Mouse (Mus musculus): ENCODE results near the gene Pla2r1. TPM values are rescaled to one million over a fixed set of nuclear protein-coding genes. Genes with fewer than 3 reads are reported as not detected.

Gene Pla2r1
- polyA plus RNA-seq, 1 experiment from 2014 or later: 1.7 TPM

DNA sequence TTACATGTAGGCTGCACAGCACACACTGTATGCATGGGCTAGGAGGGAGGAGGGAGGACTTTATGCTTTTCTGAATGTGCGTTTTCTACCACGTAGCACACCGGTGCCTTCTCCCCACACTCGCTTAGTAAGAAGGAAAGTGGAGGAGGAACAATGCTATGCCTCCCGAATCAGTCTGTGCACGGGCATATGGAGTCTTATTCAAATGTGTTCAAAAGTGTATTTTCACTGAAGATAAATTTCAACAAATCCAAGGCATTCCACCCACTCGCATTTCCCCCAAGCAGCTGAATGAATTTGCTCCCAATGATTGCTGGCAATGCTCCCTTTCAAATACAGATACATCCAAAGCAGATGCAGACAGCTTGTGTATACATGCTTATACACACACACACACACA lies 73.2 kb downstream of the Pla2r1 start:
- Histone ChIP-seq H3K4me1 (no peaks in the 10 kb centered on the region), H3K36me3 (no peaks in the 10 kb centered on the region), H3K27me3 (replicated peaks) (no peaks in the 10 kb centered on the region), H3K27ac (no peak overlapping the region), H3K9ac (no peak overlapping the region), H3K9me3 (no peaks in the 10 kb centered on the region), H3K4me3 (replicated peaks) (no peak overlapping the region), H3K4me2 (no peak overlapping the region)
- WGBS: 84% methylated on average over 7 of the region's 7 CpGs
- no peak for ATAC-seq (ENCODE audit: insufficient read depth, low FRiP score, low read depth)

DNA sequence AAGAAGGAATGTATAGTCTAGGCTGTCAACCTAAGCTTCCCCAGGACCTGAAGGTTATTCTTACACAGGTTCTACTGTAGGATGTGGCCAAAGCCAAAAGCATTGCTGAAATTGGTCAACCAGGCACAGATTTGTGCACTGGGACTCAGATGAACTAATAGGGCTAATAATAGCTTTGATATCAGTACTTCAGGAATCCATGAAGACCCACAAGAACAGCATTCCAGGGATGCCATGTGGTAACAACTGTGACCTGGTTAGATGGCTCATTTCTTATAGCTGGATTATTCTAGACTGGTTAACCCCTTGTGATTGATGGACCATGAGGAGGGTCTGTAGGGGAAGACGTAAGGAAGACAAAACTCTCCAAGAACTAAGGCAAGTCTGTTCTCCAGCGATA lies 74.3 kb downstream of the Pla2r1 start:
- ATAC-seq (ENCODE audit: insufficient read depth, low FRiP score, low read depth): no peak
- Histone ChIP-seq H3K36me3 (no peaks in the 10 kb centered on the region), H3K9ac (no peak overlapping the region), H3K4me2 (no peak overlapping the region), H3K9me3 (no peaks in the 10 kb centered on the region), H3K4me3 (replicated peaks) (no peak overlapping the region), H3K4me1 (no peaks in the 10 kb centered on the region), H3K27ac (no peak overlapping the region), H3K27me3 (replicated peaks) (no peaks in the 10 kb centered on the region)
- WGBS: 83% methylated on average over 2 of the region's 2 CpGs

DNA sequence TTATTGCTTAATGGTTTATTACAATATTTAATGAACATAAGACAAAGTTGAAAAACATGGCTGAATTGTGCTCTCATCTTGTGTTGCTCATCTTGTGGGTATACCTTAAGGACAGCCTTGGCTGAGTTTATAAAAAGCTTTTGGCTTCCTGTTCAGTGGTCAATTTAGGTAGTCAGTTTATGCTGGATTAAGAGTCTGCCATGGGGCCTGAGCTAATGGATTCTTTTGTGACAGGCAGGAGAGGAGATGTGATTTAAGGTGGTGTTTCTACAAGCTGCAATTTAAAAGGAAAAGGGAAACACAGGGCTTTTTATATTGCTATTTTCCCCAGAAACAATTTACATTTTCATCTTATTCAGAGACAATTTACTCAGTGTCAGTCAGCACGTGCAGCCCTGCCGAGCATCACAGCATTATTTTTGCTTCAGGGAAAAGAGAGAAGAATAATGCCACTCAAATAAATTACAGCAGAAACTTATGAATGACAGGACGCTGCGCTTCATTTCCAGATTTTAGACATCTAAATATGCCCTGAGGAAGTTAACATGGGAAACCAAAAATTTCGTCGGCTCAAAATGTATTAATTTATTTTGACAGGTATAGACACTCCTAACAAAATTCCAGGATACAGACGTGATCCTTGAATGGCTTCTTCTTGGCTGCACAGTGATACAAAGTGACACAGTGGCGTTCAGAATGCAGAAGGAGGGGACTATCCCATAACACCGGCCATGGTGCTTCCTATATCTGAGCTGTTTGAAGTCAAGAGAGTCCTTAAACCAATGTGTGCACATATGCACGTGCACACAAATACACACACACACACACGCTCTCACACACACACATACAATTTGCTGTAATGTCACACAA lies 84.0 kb downstream of the Pla2r1 start:
- ATAC-seq (ENCODE audit: insufficient read depth, low FRiP score, low read depth): no peak
- 61% methylated on average over 11 of the region's 11 CpGs for WGBS

DNA sequence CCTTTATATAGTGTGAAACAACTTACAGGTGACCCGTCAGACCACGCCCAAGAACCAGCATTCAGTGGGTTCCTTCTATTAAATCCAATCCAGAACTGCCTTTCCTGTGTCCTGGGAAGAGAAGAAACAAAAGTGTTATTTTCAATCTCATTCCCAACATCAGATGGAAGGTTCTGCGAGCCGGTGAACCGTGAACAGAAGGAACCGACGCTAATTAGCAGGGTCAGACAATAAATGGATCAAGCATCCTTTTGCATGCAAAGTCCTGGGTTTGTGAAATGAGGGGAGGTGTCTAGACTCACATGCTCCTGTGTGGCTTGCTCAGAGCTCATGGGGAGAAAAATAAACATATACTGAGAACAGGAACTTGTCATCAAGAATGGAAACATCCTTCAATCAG lies 100.7 kb downstream of the Pla2r1 start:
- 91% methylated on average over 7 of the region's 7 CpGs for WGBS
- ATAC-seq (ENCODE audit: insufficient read depth, low FRiP score, low read depth): no peak
- Histone ChIP-seq H3K9me3 (no peaks in the 10 kb centered on the region), H3K27me3 (replicated peaks) (no peaks in the 10 kb centered on the region), H3K4me1 (no peaks in the 10 kb centered on the region), H3K9ac (no peak overlapping the region), H3K36me3 (no peaks in the 10 kb centered on the region), H3K4me2 (no peak overlapping the region), H3K4me3 (replicated peaks) (no peak overlapping the region), H3K27ac (no peak overlapping the region)

More for the DNA sequence above, 84.0 kb downstream of the Pla2r1 start:
- no peak overlapping the region for H3K9ac ChIP-seq
- H3K36me3 ChIP-seq: no peaks in the 10 kb centered on the region
- no peak overlapping the region for H3K27ac ChIP-seq
- no peaks in the 10 kb centered on the region for H3K9me3 ChIP-seq
- no peaks in the 10 kb centered on the region for H3K4me1 ChIP-seq
- H3K27me3 ChIP-seq (replicated peaks): no peaks in the 10 kb centered on the region
- no peak overlapping the region for H3K4me3 ChIP-seq (replicated peaks)
- H3K4me2 ChIP-seq: no peak overlapping the region

DNA sequence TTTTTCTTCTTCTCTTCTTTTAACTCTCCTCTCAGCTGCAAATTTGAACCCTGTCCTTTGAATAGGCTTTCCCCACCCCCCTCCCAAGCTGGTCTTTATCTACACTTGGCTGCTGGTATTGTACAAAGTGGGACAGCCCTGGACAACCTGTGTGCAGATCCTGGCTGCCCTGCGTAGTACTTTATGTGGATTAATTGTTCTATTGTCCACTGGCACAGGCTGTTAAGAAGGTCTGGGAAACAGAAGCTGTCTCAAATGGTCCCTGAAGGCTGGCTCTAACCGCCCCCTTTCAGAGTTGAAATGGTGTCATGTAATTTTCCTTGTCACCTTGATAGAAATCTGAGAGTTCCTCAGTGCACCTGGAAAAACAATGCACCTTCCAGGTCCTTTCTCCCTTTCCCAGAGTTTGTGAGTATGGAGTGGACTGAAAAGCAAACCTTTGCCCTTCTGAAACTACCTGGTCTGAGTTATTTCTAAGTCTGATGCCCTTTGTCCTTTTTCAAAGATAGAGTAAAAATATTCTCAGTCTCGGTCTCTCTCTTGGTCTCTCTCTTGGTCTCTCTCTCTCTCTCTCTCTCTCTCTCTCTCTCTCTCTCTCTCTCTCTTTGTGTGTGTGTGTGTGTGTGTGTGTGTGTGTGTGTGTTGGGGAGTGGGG lies 101.9 kb downstream of the Pla2r1 start:
- Histone ChIP-seq H3K4me3 (replicated peaks) (no peak overlapping the region), H3K9me3 (no peaks in the 10 kb centered on the region), H3K4me2 (no peak overlapping the region), H3K9ac (no peak overlapping the region), H3K27me3 (replicated peaks) (no peaks in the 10 kb centered on the region), H3K27ac (no peak overlapping the region), H3K36me3 (no peaks in the 10 kb centered on the region), H3K4me1 (no peaks in the 10 kb centered on the region)
- WGBS: 69% methylated on average over 3 of the region's 3 CpGs
- ATAC-seq (ENCODE audit: insufficient read depth, low FRiP score, low read depth): no peak

DNA sequence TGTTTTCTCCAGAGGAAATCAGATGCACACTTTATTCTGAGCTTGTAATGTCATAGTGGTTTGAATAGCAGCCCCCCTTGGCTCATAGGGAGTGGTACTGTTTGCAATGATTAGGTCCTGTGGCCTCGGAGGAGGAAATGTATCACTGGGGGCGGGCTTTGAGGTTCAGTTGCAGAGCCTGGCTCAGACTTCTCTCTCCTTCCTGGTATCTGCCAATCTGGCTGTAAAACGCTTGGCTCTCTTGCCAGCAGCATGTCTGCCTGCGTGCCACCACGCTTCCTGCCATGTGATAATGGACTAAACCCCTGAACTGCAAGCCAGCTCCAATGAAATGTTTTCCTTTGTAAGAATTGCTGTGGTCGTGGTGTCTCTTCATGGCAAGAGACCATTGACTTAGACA lies 103.4 kb downstream of the Pla2r1 start:
- no peaks in the 10 kb centered on the region for H3K27me3 ChIP-seq (replicated peaks)
- no peaks in the 10 kb centered on the region for H3K36me3 ChIP-seq
- no peaks in the 10 kb centered on the region for H3K9me3 ChIP-seq
- H3K4me2 ChIP-seq: no peak overlapping the region
- H3K4me3 ChIP-seq (replicated peaks): no peak overlapping the region
- no peak overlapping the region for H3K9ac ChIP-seq
- no peaks in the 10 kb centered on the region for H3K4me1 ChIP-seq
- 63% methylated on average over 6 of the region's 6 CpGs for WGBS
- no peak overlapping the region for H3K27ac ChIP-seq
- no peak for ATAC-seq (ENCODE audit: insufficient read depth, low FRiP score, low read depth)

DNA sequence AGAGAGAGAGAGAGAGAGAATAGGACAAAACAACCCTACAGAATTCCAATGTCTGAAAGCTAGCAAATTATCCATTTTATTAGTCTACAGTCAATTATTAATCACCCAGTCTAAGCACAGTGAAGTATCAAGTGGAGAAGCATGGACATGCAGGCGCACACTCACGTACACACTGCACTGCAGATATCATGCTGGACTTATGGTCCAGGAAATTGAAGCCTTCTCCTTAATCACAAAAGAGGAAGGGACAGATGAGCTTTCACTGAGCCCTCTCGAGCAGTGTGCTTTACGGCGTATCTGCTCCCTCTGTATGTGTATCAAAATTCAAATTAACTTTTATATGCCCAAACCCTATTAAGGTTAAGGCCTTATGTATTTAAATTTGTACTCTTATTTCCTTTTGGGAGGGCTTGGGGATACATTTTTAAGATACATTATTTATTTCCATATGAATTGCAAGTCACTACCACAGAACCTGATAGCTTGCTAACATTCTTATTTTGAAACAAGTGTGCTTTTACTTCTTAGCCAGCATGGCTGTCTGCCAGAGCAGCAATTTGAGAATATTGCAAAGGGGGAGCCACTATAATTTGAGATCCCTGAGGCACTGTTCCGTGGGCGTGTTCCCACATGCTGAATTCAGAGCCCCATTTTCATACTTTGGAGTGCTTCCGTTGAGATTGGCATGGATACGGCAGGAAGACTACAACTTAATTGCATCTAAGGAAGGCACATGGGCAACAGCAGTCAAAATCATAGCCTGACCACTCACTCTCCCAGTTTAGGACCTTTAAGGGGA lies 108.2 kb downstream of the Pla2r1 start:
- 67% methylated on average over 9 of the region's 9 CpGs for WGBS

DNA sequence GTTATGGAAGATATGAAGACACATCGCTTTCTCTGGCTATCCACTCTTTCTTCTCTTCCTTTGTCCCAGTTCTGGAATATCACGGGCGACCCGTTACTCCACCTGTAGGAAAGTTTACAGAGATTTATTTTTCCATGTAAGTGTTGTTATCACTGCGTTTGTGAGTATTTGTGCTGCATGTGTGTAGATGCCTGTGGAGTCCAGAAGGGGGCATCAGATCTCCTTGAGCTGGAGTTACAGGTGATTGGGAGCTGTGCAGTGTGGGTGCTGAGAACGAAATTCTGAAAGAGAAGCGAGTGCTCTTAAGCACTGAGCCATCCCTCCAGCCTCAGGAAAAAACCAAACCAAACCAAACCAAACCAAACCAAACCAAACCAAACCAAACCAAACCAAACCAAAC lies 109.8 kb downstream of the Pla2r1 start:
- Histone ChIP-seq H3K9ac (no peak overlapping the region), H3K4me1 (no peaks in the 10 kb centered on the region), H3K4me2 (no peak overlapping the region), H3K4me3 (replicated peaks) (no peak overlapping the region), H3K9me3 (no peaks in the 10 kb centered on the region), H3K27me3 (replicated peaks) (no peaks in the 10 kb centered on the region), H3K27ac (no peak overlapping the region), H3K36me3 (no peaks in the 10 kb centered on the region)
- 93% methylated on average over 7 of the region's 7 CpGs for WGBS
- no peak for ATAC-seq (ENCODE audit: insufficient read depth, low FRiP score, low read depth)

More for the DNA sequence above, 108.2 kb downstream of the Pla2r1 start:
- Histone ChIP-seq H3K27ac (no peak overlapping the region), H3K4me2 (no peak overlapping the region), H3K9me3 (no peaks in the 10 kb centered on the region), H3K4me3 (replicated peaks) (no peak overlapping the region), H3K36me3 (no peaks in the 10 kb centered on the region), H3K9ac (no peak overlapping the region), H3K27me3 (replicated peaks) (no peaks in the 10 kb centered on the region), H3K4me1 (no peaks in the 10 kb centered on the region)
- ATAC-seq (ENCODE audit: insufficient read depth, low FRiP score, low read depth): no peak

DNA sequence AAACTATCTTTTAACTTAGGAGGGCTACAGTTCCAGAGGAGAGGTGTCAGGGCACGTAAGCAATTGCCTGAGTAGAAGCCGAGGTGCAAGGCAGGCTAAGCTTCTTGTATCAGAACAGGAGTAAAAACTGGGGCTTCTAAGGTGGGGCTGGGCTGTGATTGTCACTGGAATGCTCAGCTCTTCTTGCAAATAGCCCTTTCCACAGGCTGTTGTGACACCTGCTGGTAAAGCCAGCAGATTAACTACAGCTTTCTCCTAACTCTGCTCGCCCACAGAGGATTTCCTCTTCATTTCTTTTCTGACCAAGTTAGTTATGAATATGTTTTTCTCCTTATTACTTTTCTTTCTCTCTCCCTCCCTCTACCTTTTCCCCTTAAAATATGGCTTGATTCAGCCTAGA lies 111.2 kb downstream of the Pla2r1 start:
- Histone ChIP-seq H3K4me2 (no peak overlapping the region), H3K27me3 (replicated peaks) (no peaks in the 10 kb centered on the region), H3K36me3 (no peaks in the 10 kb centered on the region), H3K9ac (no peak overlapping the region), H3K4me1 (no peaks in the 10 kb centered on the region), H3K4me3 (replicated peaks) (no peak overlapping the region), H3K27ac (no peak overlapping the region), H3K9me3 (no peaks in the 10 kb centered on the region)
- WGBS: 33% methylated on average over 3 of the region's 3 CpGs
- ATAC-seq (ENCODE audit: insufficient read depth, low FRiP score, low read depth): no peak

DNA sequence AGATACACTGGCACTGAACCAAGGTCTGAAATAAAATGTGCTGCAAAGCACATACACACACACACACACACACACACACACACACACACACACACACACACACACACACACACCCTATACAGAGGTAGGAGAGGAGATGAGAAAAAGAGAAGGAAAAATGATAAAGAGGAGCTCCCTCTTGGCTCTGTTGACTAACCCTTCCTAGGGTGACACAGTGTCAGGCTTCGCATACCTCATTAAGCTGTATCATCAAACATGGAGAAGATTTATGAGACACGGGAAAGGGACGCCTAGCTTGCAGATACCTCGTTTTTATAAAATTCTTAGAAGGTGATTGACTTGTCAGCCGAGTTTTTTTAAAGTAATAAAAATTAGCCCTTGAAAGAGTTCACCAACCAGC lies 116.3 kb downstream of the Pla2r1 start:
- Histone ChIP-seq H3K27ac (no peak overlapping the region), H3K4me2 (no peak overlapping the region), H3K27me3 (replicated peaks) (no peaks in the 10 kb centered on the region), H3K9ac (no peak overlapping the region), H3K9me3 (no peaks in the 10 kb centered on the region), H3K36me3 (no peaks in the 10 kb centered on the region), H3K4me3 (replicated peaks) (no peak overlapping the region), H3K4me1 (no peaks in the 10 kb centered on the region)
- 60% methylated on average over 5 of the region's 5 CpGs for WGBS
- ATAC-seq (ENCODE audit: insufficient read depth, low FRiP score, low read depth): no peak

DNA sequence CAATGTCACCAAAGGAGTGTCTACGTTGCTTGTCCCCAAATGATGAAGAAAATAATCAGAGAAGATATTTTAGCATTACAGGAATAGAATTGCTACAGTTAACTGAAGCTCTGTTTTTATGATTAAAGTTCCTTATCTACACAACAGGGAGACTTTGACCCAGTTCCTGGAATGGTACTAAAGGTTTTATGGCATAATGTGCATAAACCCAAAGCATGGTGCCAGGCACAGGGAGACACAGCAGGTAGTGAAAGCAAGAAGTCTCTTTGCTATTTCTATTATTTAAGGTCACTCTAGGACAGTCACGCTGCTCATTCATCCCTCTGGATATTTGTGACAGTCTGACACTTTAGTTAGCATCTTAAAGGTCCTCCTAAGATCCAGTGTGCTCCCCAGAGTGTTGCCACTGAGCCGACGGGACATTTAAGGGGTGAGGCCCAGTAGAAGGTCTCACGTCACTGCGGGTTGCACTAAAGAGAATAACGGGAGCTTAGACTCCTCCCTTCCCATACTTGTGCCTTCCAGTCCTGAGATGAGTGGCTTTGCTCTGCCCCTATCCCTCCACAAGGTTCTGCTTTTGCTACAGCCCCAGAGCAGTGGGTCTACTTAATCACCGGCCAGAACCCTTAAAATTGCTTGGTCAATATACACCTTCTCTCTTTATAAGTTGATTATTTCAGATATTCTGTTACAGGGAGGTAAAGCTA lies 122.6 kb downstream of the Pla2r1 start:
- WGBS: 82% methylated on average over 8 of the region's 8 CpGs
- no peaks in the 10 kb centered on the region for H3K27me3 ChIP-seq (replicated peaks)
- ATAC-seq (ENCODE audit: insufficient read depth, low FRiP score, low read depth): no peak

More for the DNA sequence above, 122.6 kb downstream of the Pla2r1 start:
- Histone ChIP-seq H3K9ac (no peak overlapping the region), H3K4me1 (no peaks in the 10 kb centered on the region), H3K27ac (no peak overlapping the region), H3K36me3 (no peaks in the 10 kb centered on the region), H3K4me2 (no peak overlapping the region), H3K4me3 (replicated peaks) (no peak overlapping the region), H3K9me3 (no peaks in the 10 kb centered on the region)

All from stomach, embryonic 15.5 days (tissue).